Mouse (Mus musculus) embryo, embryonic 9.5 days (tissue): ENCODE measurements around the gene Shank2.

ENCODE experiments used
- DNase-seq: peaks from one replicate; pipeline ENCODE4 v3.0.0-alpha.2; 2017; ENCODE audit errors: extremely low spot score

The Shank2 gene

DNA sequence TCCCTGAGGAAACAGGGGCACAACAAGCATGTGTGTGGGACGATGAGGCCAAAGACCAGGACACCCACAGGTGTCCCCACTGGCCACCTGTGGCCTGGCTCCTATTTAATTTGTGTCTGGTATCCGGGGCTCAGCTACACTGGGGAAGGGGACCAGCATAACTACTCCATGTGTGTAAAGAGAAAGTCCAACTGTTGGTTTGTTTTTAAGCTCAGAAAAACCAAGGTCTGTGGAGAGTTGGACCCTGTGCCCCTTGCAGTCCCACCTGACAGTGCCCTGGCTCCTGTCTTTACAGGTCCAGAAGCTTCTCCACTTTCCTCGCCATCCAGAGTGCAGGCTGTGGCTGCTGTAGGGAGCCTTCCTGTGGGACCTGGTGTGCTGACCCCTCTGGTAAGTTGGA, at the start of gene Shank2:
TSS of gene Shank2 (plus strand) at position 301 of the 400 bp plus-strand sequence.
- no peak for DNase-seq

GRCm38 (mm10) chr7:143952130-143952529, 49.6 kb upstream of the Shank2 start:
- DNase-seq = no peak

DNA sequence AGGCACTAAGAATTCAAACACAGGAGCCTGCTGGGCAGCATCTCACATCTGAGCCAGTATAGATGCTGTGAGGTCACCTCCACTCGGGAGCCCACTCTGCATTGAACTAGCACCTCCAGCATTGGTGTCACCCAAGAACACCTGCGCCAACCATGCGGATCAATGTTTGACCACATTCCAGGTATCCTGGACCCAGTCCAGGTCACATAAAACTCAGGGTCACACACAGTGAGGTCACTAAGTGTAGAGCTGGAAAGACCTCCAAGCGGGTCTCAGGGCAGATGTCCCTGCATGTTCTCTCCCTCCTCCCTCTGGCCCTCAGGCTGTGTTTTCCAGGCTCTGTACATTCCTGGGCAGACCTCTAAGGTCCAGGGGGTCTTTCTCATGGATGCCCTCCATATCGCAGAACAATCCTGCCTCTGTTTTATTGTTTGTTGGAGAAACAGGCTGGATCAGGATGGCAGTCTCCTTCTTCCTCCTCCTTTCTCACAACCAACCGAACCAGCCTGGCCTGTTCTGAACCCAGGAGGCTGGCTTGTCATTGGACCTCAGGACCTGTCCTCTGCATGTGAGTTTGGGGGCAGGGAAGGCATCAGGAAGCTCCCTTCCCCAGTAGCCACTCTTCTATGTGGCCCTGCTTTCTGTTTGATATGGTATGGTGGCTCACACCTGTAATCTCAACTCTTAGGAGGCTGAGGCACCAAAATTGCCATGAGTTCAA, 45.0 kb upstream of the Shank2 start:
- DNase-seq = no peak

GRCm38 (mm10) chr7:143958030-143958565, 43.6 kb upstream of the Shank2 start:
- no peak for DNase-seq

DNA sequence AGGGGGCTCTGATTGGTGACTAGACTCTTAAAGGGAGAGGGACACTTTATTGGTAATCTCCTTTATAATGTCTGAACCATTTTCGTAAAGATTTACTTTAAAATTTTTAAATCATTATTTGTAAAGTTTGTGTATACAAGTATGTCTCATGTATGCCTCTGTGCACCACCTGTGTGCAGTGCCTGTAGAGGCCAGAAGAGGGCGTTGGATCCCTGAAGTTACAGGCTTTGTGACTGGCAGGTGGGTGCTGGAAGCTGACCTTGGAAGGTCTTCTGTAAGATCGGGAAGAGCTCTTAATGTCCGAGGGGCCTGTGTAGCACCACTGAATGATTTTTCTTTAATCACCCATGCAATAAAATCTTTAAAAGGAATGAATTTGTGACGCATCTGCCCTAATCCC, 37.9 kb upstream of the Shank2 start:
- no peak for DNase-seq

DNA sequence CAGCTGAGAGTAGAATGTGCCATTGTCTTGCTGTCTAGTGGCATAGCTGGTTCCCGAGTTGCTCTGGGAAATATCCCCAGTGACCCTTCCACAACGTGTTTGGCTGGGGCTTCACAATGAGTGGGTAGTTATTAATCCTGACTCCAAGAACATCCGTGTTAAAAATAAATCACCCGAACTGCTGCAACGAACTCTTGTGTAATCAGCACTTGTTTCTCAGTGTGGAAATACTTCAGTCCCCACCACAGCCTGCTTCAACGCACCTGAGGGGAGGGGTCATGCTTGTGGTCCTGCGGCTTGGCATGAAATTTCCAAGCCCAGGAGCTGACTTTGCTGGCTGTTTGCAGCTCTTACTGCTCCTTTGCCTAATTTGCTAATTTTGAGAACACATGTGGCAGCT, 35.1 kb upstream of the Shank2 start:
- no peak for DNase-seq

GRCm38 (mm10) chr7:143977491-143977830, 24.3 kb upstream of the Shank2 start:
- no peak for DNase-seq

DNA sequence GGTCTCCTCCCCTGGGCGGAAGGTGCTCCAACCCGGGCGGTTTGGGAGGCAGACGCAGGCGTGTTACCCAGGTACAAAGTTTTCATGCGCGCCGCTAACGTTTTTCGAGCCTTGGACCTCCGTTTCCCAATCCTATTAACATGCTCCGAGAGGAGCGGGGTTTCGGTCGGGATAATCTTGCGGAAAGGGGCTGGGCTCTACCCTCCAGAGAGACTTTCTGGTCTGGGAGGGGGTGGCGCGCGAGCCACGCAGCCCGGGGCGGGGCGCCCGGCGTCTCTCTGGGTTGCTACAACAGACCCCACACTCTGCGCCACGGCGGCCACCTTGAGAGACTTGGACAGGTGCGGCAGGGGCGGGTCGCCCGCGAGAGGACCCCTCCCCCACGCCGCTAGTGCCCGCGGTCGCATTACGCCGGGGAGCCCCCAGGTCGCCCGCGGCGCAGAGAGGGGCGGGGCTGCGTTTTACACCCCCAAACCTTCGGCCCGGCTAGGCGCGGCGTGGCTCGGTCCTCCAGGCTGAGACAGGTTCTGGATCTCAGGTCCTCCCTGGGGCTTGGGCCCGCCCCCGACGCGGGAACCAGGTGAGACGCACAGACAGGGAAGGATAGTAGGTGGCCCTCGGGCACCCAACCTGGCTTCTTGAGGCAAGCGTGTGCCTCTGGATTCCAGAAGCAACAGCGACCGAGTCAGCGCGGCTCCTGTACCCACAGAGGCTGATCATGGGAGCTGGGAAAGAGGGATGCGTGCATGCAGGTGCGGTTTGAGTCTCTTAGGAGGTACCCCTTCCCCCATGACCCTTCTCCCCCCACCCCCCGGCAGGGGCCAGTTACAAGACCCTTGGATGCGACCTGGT, 23.7 kb upstream of the Shank2 start:
- DNase-seq = peak; percentile 31

GRCm38 (mm10) chr7:143978741-143979371, 22.9 kb upstream of the Shank2 start:
- peak; percentile 84 for DNase-seq

DNA sequence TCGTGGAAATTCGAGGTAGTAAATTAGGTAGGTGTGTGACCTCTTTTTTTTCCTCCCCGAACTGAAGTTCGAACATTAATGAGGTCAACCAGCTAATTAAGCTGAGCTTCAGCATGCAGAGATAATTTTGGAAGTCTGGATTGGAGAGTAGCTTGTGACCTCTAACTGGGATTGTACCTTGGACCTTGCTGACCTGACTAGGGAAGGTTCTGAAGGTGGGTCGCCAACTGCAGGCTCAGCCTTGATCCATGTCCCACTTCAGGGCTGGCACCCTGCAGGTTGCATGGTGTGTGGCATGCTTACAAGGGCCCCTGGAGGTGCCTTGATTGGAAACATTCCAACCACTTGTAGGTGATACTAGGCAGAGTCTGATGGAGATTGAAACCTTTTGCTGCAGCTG, 21.7 kb upstream of the Shank2 start:
- no peak for DNase-seq

DNA sequence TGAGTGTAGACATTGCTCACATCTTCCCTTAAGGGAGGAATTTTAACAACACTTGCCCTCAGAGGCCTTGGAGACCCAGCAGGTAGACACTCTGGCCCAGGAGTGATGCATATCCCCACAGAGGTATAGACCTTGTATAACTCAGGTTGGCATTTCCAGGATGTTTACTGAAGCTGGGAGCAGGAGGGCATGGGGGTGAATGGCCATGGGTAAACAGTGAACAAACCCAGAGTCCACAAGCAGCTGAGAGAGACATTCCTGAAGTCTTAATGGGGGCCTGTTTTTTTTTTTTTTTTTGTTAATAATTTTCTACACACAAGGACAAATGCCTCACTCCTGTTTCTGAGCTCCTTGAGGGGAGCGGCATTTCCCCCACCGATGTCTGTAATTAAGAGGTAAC, 15.4 kb upstream of the Shank2 start:
- DNase-seq = no peak

- DNase-seq = no peak
Observed at GRCm38 (mm10) chr7:143991160-143991559, 10.6 kb upstream of the Shank2 start.

- DNase-seq = no peak
Observed at GRCm38 (mm10) chr7:143999073-143999472, 2.7 kb upstream of the Shank2 start.

GRCm38 (mm10) chr7:144003471-144003870, 1.7 kb downstream of the Shank2 start:
- DNase-seq = no peak

DNA sequence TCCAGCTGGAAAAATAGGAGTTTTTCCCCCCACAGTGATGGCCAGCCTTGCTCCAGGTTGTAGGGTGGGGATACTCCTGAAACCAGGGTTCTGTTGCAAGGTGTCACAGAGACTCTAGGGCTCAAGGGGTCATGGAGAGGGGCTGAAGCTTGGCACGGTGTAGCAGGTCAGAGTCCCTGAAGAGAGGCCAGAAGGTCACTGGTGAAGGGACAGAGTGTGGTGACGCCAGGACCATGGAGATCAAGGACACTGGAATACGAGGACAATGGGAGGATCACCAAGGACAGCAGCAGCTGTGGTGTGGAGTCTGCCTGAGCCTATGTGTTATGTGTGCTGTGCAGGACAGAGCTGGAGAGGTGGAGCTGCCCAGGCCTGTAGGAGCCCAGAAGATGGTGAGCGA, 6.4 kb downstream of the Shank2 start:
- DNase-seq = no peak

GRCm38 (mm10) chr7:144008985-144009384, 7.3 kb downstream of the Shank2 start:
- no peak for DNase-seq

GRCm38 (mm10) chr7:144014485-144014884, 12.8 kb downstream of the Shank2 start:
- DNase-seq = no peak

DNA sequence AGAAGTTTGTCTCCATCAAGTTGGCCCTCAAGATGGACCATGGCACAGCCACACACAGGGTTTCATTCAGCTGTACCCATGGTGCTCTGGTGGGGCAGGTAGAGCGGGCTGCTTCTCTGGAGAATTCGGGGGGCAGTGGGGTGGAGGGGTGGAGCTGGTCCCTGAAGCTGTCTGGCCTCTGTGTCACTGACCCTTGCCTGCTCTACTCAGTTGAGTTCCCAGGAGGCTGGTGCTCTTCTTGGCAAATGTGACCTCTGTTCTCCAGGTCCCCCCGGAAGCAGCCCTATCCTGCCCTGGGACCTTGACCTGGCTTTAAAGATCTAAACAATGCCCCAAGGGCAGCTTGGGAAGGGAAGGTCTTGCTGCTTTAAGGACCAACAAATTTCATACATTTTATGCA, 20.1 kb downstream of the Shank2 start:
- no peak for DNase-seq

DNA sequence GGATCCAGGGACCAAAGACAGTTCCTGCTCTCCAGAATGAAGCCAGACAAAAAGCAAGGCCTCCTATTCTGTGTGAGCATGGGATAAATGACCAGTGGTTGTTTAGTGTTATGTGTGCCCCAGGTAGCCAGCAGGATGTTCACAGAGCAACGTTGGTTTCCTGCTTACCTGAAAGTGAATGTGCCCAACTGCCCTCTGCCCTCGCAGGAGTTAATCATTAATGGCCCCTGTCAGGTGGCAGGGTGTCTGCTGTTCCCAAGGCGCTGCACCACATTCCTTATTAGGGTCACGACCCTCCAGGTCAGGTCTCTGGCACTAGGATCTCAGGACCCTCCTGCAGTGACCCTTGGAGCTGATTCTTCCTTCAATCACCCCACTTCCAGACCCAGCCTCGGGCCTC, 21.0 kb downstream of the Shank2 start:
- DNase-seq = no peak

GRCm38 (mm10) chr7:144023561-144023960, 21.8 kb downstream of the Shank2 start:
- DNase-seq = no peak

DNA sequence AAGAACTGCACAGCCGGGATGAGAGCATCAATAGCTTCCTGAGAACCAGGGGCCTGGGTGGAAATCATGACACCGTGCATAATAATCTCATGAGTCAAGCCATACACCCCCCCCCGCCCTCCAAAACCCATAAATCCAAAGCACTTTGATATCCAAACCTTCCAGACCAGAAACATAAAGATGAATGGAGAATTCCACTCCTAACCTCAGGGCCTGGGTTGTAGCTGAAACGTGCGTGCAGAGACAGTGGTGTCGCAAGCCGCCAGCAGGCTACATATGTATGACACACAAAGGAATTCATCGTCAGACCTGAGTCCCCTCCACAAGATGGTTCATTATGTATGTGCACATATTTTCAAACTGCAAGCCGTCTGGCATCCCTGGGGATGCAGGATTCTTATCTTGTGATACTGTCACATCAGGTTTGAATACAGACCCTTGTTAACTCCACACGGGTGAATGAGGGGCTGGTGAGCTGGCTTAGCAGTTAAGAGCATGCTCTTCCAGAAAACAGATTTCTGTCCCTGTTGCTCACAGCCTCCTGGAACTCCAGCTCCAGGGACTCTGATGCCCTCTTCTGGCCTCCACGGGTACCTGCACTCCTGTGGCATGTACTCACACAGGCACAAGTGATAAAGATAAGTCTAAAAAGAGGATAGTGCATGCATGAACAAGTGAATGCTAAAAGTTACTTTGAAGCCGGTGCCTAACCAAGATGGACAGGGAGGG, 24.5 kb downstream of the Shank2 start:
- no peak for DNase-seq

DNA sequence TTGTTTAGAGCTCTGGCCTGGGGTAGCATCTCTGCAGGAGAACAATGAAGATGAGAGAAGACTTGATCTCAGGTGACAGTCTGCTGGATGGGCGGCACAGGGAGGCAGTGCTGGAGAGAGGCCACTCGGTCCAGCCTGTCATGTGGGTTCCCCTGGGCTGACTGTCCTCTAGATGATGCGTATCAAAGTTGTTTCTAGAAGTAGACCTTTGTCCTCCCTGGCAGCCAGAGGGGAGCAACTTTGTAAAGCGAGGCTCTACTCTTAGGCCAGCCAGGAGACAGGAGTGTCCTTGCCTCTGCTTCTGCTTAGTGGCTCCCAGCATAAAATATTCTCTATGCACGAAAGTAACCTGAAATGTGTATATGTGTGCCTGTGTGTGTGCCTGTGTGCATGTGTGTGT, 27.5 kb downstream of the Shank2 start:
- DNase-seq = no peak
